Mouse (Mus musculus) MEL (cell line): ENCODE measurements around the gene Acadsb. TPM values are rescaled to one million over a fixed set of nuclear protein-coding genes. Genes with fewer than 3 reads are reported as not detected.

Experiments
- DNase-seq: peaks from one replicate; pipeline ENCODE4 v3.0.0; 2011; ENCODE audit warnings: low read depth, low spot score
- H3K27ac ChIP-seq: 2 replicates; pipeline ENCODE4 v1.5.1; 2012; ENCODE audit warnings: low read depth, mild to moderate bottlenecking, control low read depth, low read length, moderate library complexity; ENCODE audit not compliant: control insufficient read depth
- H3K27me3 ChIP-seq, 2 experiments: fragments of 150-350 bp in 1 of 2; sonication (generic) in 1 of 2; 2 replicates each; pipeline ENCODE4 v1.6.1; 2012; ENCODE audit warnings: low read length in 2 of 2, mild to moderate bottlenecking in 2 of 2, improper control_type of control experiment in 1 of 2, moderate library complexity in 1 of 2; ENCODE audit not compliant: insufficient read depth in 2 of 2, control insufficient read depth in 1 of 2
- H3K36me3 ChIP-seq, 2 experiments: 2 replicates each; pipeline ENCODE4 v1.6.1; 2012 to 2014; ENCODE audit warnings: low read length in 2 of 2, improper control_type of control experiment in 1 of 2, inconsistent platforms in 1 of 2, mild to moderate bottlenecking in 1 of 2; ENCODE audit not compliant: insufficient read depth in 2 of 2, control insufficient read depth in 1 of 2
- H3K4me1 ChIP-seq, 2 experiments: fragments of 150-350 bp in 1 of 2; sonication (generic) in 1 of 2; 2 replicates each; pipeline ENCODE4 v1.6.1; 2012; ENCODE audit warnings: low read length in 2 of 2, improper control_type of control experiment in 1 of 2, mild to moderate bottlenecking in 1 of 2; ENCODE audit not compliant: insufficient read depth in 2 of 2, control insufficient read depth in 1 of 2
- H3K4me3 ChIP-seq, 2 experiments: fragments of 150-350 bp in 1 of 2; sonication (generic) in 1 of 2; 2 replicates each; pipeline ENCODE4 v1.5.1; 2012; ENCODE audit warnings: low read depth in 2 of 2, low read length in 2 of 2, mild to moderate bottlenecking in 2 of 2, moderate library complexity in 2 of 2, control low read depth in 1 of 2, improper control_type of control experiment in 1 of 2; ENCODE audit not compliant: control insufficient read depth in 1 of 2, insufficient read depth in 1 of 2
- H3K79me2 ChIP-seq: 2 replicates; pipeline ENCODE4 v1.6.1; 2012; ENCODE audit warnings: mild to moderate bottlenecking, low read length, moderate library complexity; ENCODE audit not compliant: control insufficient read depth, poor library complexity, insufficient read depth
- H3K9ac ChIP-seq: 2 replicates; pipeline ENCODE4 v1.6.1; 2012; ENCODE audit warnings: low read depth, mild to moderate bottlenecking, control low read depth, low read length, moderate library complexity; ENCODE audit not compliant: control insufficient read depth, poor library complexity, severe bottlenecking
- H3K9me3 ChIP-seq: fragments of 150-350 bp; sonication (generic); replicated peaks from 2 replicates; pipeline ENCODE4 v1.6.1; 2012; ENCODE audit warnings: mild to moderate bottlenecking, low read length, improper control_type of control experiment, moderate library complexity; ENCODE audit not compliant: insufficient read depth
- CTCF ChIP-seq, 3 experiments: IDR thresholded peaks in 2 of 3; conservative IDR thresholded peaks in 1 of 3; 2 replicates each; pipeline ENCODE4 v1.5.1; 2011 to 2012; ENCODE audit warnings: low read length in 3 of 3, low read depth in 2 of 3, mild to moderate bottlenecking in 2 of 3, improper control_type of control experiment in 1 of 3, inconsistent platforms in 1 of 3, mixed read lengths in 1 of 3, moderate library complexity in 1 of 3; ENCODE audit not compliant: control insufficient read depth in 1 of 3, insufficient read depth in 1 of 3, poor library complexity in 1 of 3, severe bottlenecking in 1 of 3
- E2F4 ChIP-seq: IDR thresholded peaks from 2 replicates; pipeline ENCODE4 v1.6.1; 2011; ENCODE audit warnings: low read depth, low read length, improper control_type of control experiment, borderline replicate concordance
- EP300 ChIP-seq, 2 experiments: IDR thresholded peaks; 2 replicates each; pipeline ENCODE4 v1.6.1; 2011; ENCODE audit warnings: improper control_type of control experiment in 2 of 2, low read length in 2 of 2, low read depth in 1 of 2, mild to moderate bottlenecking in 1 of 2
- ETS1 ChIP-seq: IDR thresholded peaks from 2 replicates; pipeline ENCODE4 v1.6.1; 2012; ENCODE audit warnings: low read depth, mild to moderate bottlenecking, inconsistent platforms, low read length, improper control_type of control experiment, moderate library complexity
- KAT2A ChIP-seq: conservative IDR thresholded peaks from 2 replicates; pipeline ENCODE4 v1.6.1; 2012; ENCODE audit warnings: low read depth, low read length, improper control_type of control experiment, inconsistent platforms
- MAFK ChIP-seq: IDR thresholded peaks from 2 replicates; pipeline ENCODE4 v1.6.1; 2011; ENCODE audit warnings: low read depth, mild to moderate bottlenecking, low read length, improper control_type of control experiment, borderline replicate concordance
- MYB ChIP-seq: IDR thresholded peaks from 2 replicates; pipeline ENCODE4 v1.6.1; 2011; ENCODE audit warnings: mild to moderate bottlenecking, low read depth, low read length, improper control_type of control experiment
- NRF1 ChIP-seq: IDR thresholded peaks from 2 replicates; pipeline ENCODE4 v1.6.1; 2014; ENCODE audit warnings: low read depth, mild to moderate bottlenecking, inconsistent platforms, low read length, improper control_type of control experiment, moderate library complexity; ENCODE audit not compliant: poor library complexity, insufficient read depth, severe bottlenecking
- POLR2A ChIP-seq, 2 experiments: IDR thresholded peaks; 2 replicates each; pipeline ENCODE4 v1.6.1; 2011 to 2012; ENCODE audit warnings: low read length in 2 of 2, mild to moderate bottlenecking in 2 of 2, control low read depth in 1 of 2, improper control_type of control experiment in 1 of 2, low read depth in 1 of 2, moderate library complexity in 1 of 2; ENCODE audit not compliant: control insufficient read depth in 1 of 2, insufficient read depth in 1 of 2, poor library complexity in 1 of 2
- POLR2AphosphoS2 ChIP-seq: IDR thresholded peaks from 2 replicates; pipeline ENCODE4 v1.6.1; 2011; ENCODE audit warnings: low read length, improper control_type of control experiment
- POLR2AphosphoS5 ChIP-seq: IDR thresholded peaks from 2 replicates; pipeline ENCODE4 v1.6.1; 2012; ENCODE audit warnings: low read depth, borderline replicate concordance, mild to moderate bottlenecking, inconsistent platforms, low read length, moderate library complexity, mixed read lengths
- RCOR1 ChIP-seq: IDR thresholded peaks from 2 replicates; pipeline ENCODE4 v1.6.1; 2012; ENCODE audit warnings: low read depth, mild to moderate bottlenecking, inconsistent platforms, low read length, improper control_type of control experiment
- TBP ChIP-seq: IDR thresholded peaks from 2 replicates; pipeline ENCODE4 v1.8.0; 2011; ENCODE audit warnings: low read depth, low read length, improper control_type of control experiment
- TCF12 ChIP-seq: IDR thresholded peaks from 2 replicates; pipeline ENCODE4 v1.6.1; 2014; ENCODE audit warnings: low read depth, mild to moderate bottlenecking, inconsistent platforms, low read length, improper control_type of control experiment, moderate library complexity
- UBTF ChIP-seq: IDR thresholded peaks from 2 replicates; pipeline ENCODE4 v1.6.1; 2012; ENCODE audit warnings: low read depth, mild to moderate bottlenecking, inconsistent platforms, low read length, improper control_type of control experiment, moderate library complexity, borderline replicate concordance; ENCODE audit not compliant: insufficient read depth
- ZNF384 ChIP-seq: IDR thresholded peaks from 2 replicates; pipeline ENCODE4 v1.6.1; 2012; ENCODE audit warnings: low read depth, mild to moderate bottlenecking, inconsistent platforms, low read length, improper control_type of control experiment
- polyA plus RNA-seq, 2 experiments: library from polyadenylated mRNA; stranded (reverse) in 1 of 2; unstranded in 1 of 2; fragments of >175 nt in 1 of 2; fragments of >200 nt in 1 of 2; gene quantifications; 2 replicates each; pipeline versions ENCODE4 v1.2.1 to v1.2.4; 2012; ENCODE audit warnings: low replicate concordance in 2 of 2, low read depth in 1 of 2; ENCODE audit not compliant: insufficient read length in 2 of 2, insufficient read depth in 1 of 2, missing spikeins in 1 of 2
- total RNA-seq: library from RNA; depleted of rRNA; stranded (reverse); fragments of 300-350 nt; gene quantifications from 2 replicates; pipeline ENCODE4 v1.2.3, GENCODE M21; 2012

The Acadsb gene
- total and polyA plus RNA-seq, 3 experiments = 11.4 to 20.7 TPM; not detected in 1

GRCm38 (mm10) chr7:131471551-131471950 lies 61.1 kb downstream of the Acadsb start:
- Histone ChIP-seq H3K36me3 (no peaks in the 10 kb centered on the region), H3K79me2 (no peaks in the 10 kb centered on the region), H3K9ac (no peak overlapping the region), H3K27me3 (peaks cover 0 to 3% of the 10 kb centered on the region in 2 experiments; a peak in 2 of 4 replicates), H3K27ac (no peak overlapping the region), H3K4me3 (no peak overlapping the region), H3K4me1 (no peaks in the 10 kb centered on the region), H3K9me3 (no peaks in the 10 kb centered on the region)
- DNase-seq = no peak
- TF ChIP-seq KAT2A (no peak), E2F4 (no peak), POLR2A (IDR thresholded peaks at IDR 0.05; ENCODE audit: control insufficient read depth in 1 of 2, insufficient read depth in 1 of 2, low read depth in 1 of 2, low read length in 2 of 2, poor library complexity in 1 of 2) (no peak), UBTF (no peak), ZNF384 (no peak), POLR2AphosphoS2 (no peak), TCF12 (no peak), NRF1 (no peak), POLR2AphosphoS5 (no peak), CTCF (IDR thresholded peaks at IDR 0.05 in 2 of 3, conservative IDR thresholded peaks at IDR 0.05 in 1 of 3; ENCODE audit: control insufficient read depth in 1 of 3, insufficient read depth in 1 of 3, low read depth in 2 of 3, low read length in 3 of 3, poor library complexity in 1 of 3, severe bottlenecking in 1 of 3) (no peak), RCOR1 (no peak), MAFK (no peak), MYB (no peak), ETS1 (no peak)

DNA sequence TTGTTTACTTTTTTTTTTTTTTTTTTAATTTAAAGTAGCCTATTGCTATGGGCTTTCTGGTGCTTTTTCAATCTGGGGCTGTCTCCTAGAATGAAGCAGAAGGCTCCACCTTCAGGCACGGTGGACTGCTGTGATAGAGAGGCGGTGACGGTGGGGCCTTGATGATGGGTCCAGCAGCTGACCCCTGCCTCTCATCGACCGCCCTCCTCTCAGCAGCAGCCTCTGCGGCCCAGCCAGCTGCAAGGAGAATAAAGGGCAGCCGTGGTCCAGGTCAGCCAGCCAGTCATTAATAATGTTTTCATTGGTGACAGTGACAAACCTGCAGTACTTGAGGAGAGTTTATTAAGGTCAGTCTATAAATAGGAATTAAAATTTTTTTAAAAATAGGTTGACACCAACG lies 66.7 kb downstream of the Acadsb start:
- DNase-seq = no peak
- Histone ChIP-seq H3K9me3 (no peaks in the 10 kb centered on the region), H3K9ac (no peak overlapping the region), H3K36me3 (no peaks in the 10 kb centered on the region), H3K4me3 (no peak overlapping the region), H3K27me3 (no peaks in the 10 kb centered on the region; a peak in 1 of 4 replicates), H3K27ac (no peak overlapping the region), H3K79me2 (no peaks in the 10 kb centered on the region), H3K4me1 (no peaks in the 10 kb centered on the region)
- no peak for TF ChIP-seq MYB
- TF ChIP-seq KAT2A = no peak
- no peak for TF ChIP-seq MAFK
- TF ChIP-seq EP300 (IDR thresholded peaks at IDR 0.05; ENCODE audit: low read depth in 1 of 2, low read length in 2 of 2) = no peak
- TF ChIP-seq TBP = no peak
- TF ChIP-seq NRF1 = no peak
- TF ChIP-seq RCOR1 = no peak
